In the genomic region with DNA sequence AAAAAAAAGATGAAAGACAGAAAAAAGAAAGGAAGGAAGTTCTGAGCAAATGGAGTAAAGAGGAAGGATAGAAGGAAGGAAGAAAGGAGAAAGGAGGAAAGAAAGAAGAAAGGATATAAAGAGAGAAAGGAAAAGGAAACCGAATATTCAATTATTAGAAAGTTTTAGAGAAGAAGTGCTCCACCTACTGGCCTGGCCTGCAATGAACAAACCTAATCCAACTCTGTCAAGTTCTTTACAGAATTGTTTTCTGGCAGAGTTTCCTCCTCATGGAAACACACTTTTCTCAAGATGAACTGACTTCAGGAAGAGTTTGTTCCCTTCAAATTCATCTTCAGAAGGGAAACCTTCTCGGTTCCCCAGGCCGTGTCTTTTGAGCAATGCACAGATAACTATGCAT, we compare ENCODE assay signal across 11 mouse cellular contexts. TPM values are rescaled to one million over a fixed set of nuclear protein-coding genes. Genes with fewer than 3 reads are reported as not detected.
DNase-seq lines count a peak whose midpoint lies in the region; ATAC-seq lines count a peak whose summit lies in the region.
"Had no signal": no experiment of that assay in that cellular context is flagged by ENCODE, and none has a peak within 500 bp of the region (broad histone marks: within the 10 kb centered on the region; RNA-seq: fewer than 3 reads in every experiment).

No protein-coding gene starts in this region.

- no peak overlapping the region for H3K9ac ChIP-seq in hindbrain, embryonic 11.5 days (ENCODE audit: low read depth, low read length)
- H3K9ac ChIP-seq: liver, embryonic 13.5 days; neural tube, embryonic 13.5 days had no signal

- no peaks in the 10 kb centered on the region for H3K9me3 ChIP-seq in hindbrain, embryonic 11.5 days (ENCODE audit: control insufficient read depth, low read length)
- H3K9me3 ChIP-seq in hindbrain, embryonic 10.5 days, result no peaks in the 10 kb centered on the region
- H3K9me3 ChIP-seq: liver, embryonic 13.5 days; neural tube, embryonic 13.5 days had no signal

- no peaks in the 10 kb centered on the region for H3K36me3 ChIP-seq in hindbrain, embryonic 11.5 days (ENCODE audit: control insufficient read depth, insufficient read depth, low read length)
- no peaks in the 10 kb centered on the region for H3K36me3 ChIP-seq in hindbrain, embryonic 10.5 days
- H3K36me3 ChIP-seq: liver, embryonic 13.5 days; neural tube, embryonic 13.5 days had no signal

- no peak for ATAC-seq in hindbrain, embryonic 11.5 days (ENCODE audit: low FRiP score)

- H3K4me2 ChIP-seq in hindbrain, embryonic 11.5 days (replicated peaks; ENCODE audit: low read depth, low read length), result no peak overlapping the region
- H3K4me2 ChIP-seq: liver, embryonic 13.5 days; neural tube, embryonic 13.5 days had no signal

- 40% methylated on average over 3 of the region's 3 CpGs for WGBS in hindbrain, embryonic 11.5 days
- 42% methylated on average over 3 of the region's 3 CpGs for WGBS in hindbrain, embryonic 10.5 days

- no peaks in the 10 kb centered on the region for H3K27me3 ChIP-seq in hindbrain, embryonic 11.5 days (ENCODE audit: control insufficient read depth, insufficient read depth, low read length)
- H3K27me3 ChIP-seq in hindbrain, embryonic 10.5 days (ENCODE audit: insufficient read depth, poor library complexity, severe bottlenecking), result no peaks in the 10 kb centered on the region
- H3K27me3 ChIP-seq: liver, embryonic 13.5 days; neural tube, embryonic 13.5 days had no signal

- H3K4me1 ChIP-seq in hindbrain, embryonic 11.5 days (replicated peaks; ENCODE audit: control insufficient read depth, insufficient read depth, low read length), result no peaks in the 10 kb centered on the region
- H3K4me1 ChIP-seq in hindbrain, embryonic 10.5 days (replicated peaks), result no peaks in the 10 kb centered on the region
- H3K4me1 ChIP-seq: liver, embryonic 13.5 days; neural tube, embryonic 13.5 days had no signal

- H3K4me3 ChIP-seq in hindbrain, embryonic 11.5 days (ENCODE audit: low read depth, low read length), result no peak overlapping the region
- no peak overlapping the region for H3K4me3 ChIP-seq in hindbrain, embryonic 10.5 days
- H3K4me3 ChIP-seq: liver, embryonic 13.5 days; neural tube, embryonic 13.5 days had no signal

- H3K27ac ChIP-seq in hindbrain, embryonic 11.5 days (ENCODE audit: low read depth, low read length), result no peak overlapping the region
- no peak overlapping the region for H3K27ac ChIP-seq in hindbrain, embryonic 10.5 days
- H3K27ac ChIP-seq: liver, embryonic 13.5 days; neural tube, embryonic 13.5 days had no signal

- peak; percentile 46 for DNase-seq in hindbrain, embryonic 11.5 days (ENCODE audit: low spot score)
- no peak for DNase-seq in hindbrain, embryonic 10.5 days (ENCODE audit: low spot score)
- DNase-seq in right cerebral cortex, adult 2 months (ENCODE audit: low spot score in 2 of 2), result peak; percentile 6 to 9
- DNase-seq in right cerebral cortex, adult 18-20 months, result no peak
- peak; percentile 29 for DNase-seq in brain, adult 2 months (ENCODE audit: low read depth, low spot score)
- peak; percentile 14 for DNase-seq in retina, postnatal 1 day
- no peak for DNase-seq in cerebellum, adult 9-10 months
- no peak for DNase-seq in frontal cortex, postnatal 14 days (ENCODE audit: low spot score in 2 of 2)
- DNase-seq: liver, embryonic 13.5 days had no signal

RNA-seq across cellular contexts. Expression of a gene that starts 2.8 kb away (rescaled TPM):
- polyA plus RNA-seq in hindbrain, embryonic 11.5 days (2014; fragmentation: Nextera tagmentation; extraction: Ambion mirVana), result not detected in 2 replicates
- polyA plus RNA-seq in hindbrain, embryonic 10.5 days (2016; fragmentation: Nextera tagmentation; extraction: Ambion mirVana), result not detected in 2 replicates
- polyA plus RNA-seq: gonadal fat pad, adult 2 months; liver, embryonic 13.5 days; neural tube, embryonic 13.5 days had no signal

RNA-seq across cellular contexts. Expression of a gene that starts 3.5 kb away (rescaled TPM):
- polyA plus RNA-seq in hindbrain, embryonic 11.5 days (2014; fragmentation: Nextera tagmentation; extraction: Ambion mirVana), result not detected in 2 replicates
- not detected in 2 replicates for polyA plus RNA-seq in hindbrain, embryonic 10.5 days (2016; fragmentation: Nextera tagmentation; extraction: Ambion mirVana)
- polyA plus RNA-seq: gonadal fat pad, adult 2 months; liver, embryonic 13.5 days; neural tube, embryonic 13.5 days had no signal

RNA-seq across cellular contexts. Expression of a gene that starts 11.1 kb away (rescaled TPM):
- not detected in 2 replicates for polyA plus RNA-seq in hindbrain, embryonic 11.5 days (2014; fragmentation: Nextera tagmentation; extraction: Ambion mirVana)
- not detected in 2 replicates for polyA plus RNA-seq in hindbrain, embryonic 10.5 days (2016; fragmentation: Nextera tagmentation; extraction: Ambion mirVana)
- polyA plus RNA-seq: gonadal fat pad, adult 2 months; liver, embryonic 13.5 days; neural tube, embryonic 13.5 days had no signal

RNA-seq across cellular contexts. Expression of a gene that starts 11.6 kb away (rescaled TPM):
- polyA plus RNA-seq in hindbrain, embryonic 11.5 days (2014; fragmentation: Nextera tagmentation; extraction: Ambion mirVana), result not detected in 2 replicates
- not detected in 2 replicates for polyA plus RNA-seq in hindbrain, embryonic 10.5 days (2016; fragmentation: Nextera tagmentation; extraction: Ambion mirVana)
- polyA plus RNA-seq: gonadal fat pad, adult 2 months; liver, embryonic 13.5 days; neural tube, embryonic 13.5 days had no signal

RNA-seq across cellular contexts. Expression of a gene that starts 19.1 kb away (rescaled TPM):
- polyA plus RNA-seq in hindbrain, embryonic 11.5 days (2014; fragmentation: Nextera tagmentation; extraction: Ambion mirVana), result not detected in 2 replicates
- polyA plus RNA-seq in hindbrain, embryonic 10.5 days (2016; fragmentation: Nextera tagmentation; extraction: Ambion mirVana), result not detected in 2 replicates
- polyA plus RNA-seq: gonadal fat pad, adult 2 months; liver, embryonic 13.5 days; neural tube, embryonic 13.5 days had no signal

Comparison
In these comparisons a context has a peak if more than half of its experiments do, and no peak if none do; other contexts are left out.
1. DNase-seq: peak in hindbrain, embryonic 11.5 days (single experiment), right cerebral cortex, adult 2 months (2 of 2), brain, adult 2 months (single experiment) and retina, postnatal 1 day (single experiment); none in hindbrain, embryonic 10.5 days (single experiment), right cerebral cortex, adult 18-20 months (single experiment), cerebellum, adult 9-10 months (single experiment) and frontal cortex, postnatal 14 days (0 of 2).